Mouse (Mus musculus) retina, embryonic 14.5 days (tissue): ENCODE measurements at regions not wholly inside any gene's neighbourhood (a gene's known extent, or its start where the extent isn't known, plus 50 kb on each side); places are given as distances from the start of the nearest gene placed in this dataset.

ENCODE experiments used
- DNase-seq: peaks from one replicate; pipeline ENCODE4 v3.0.0-alpha.2; 2015; ENCODE audit warnings: low spot score

- peak; percentile 84 for DNase-seq
Measured at GRCm38 (mm10) chr6:143373686-143374273, 206.8 kb downstream of the Etnk1 start.

- no peak for DNase-seq
Measured at GRCm38 (mm10) chr6:143375951-143376713, 209.1 kb downstream of the Etnk1 start.

- DNase-seq: no peak
Measured at GRCm38 (mm10) chr6:143377121-143377520, 210.1 kb downstream of the Etnk1 start.

GRCm38 (mm10) chr6:143378126-143378525 is 211.1 kb downstream of the Etnk1 start:
- DNase-seq: no peak

GRCm38 (mm10) chr6:143380490-143380889 is 213.5 kb downstream of the Etnk1 start:
- DNase-seq: no peak

GRCm38 (mm10) chr6:143386597-143387450 is 219.8 kb downstream of the Etnk1 start:
- DNase-seq: no peak

- DNase-seq: no peak
Measured at GRCm38 (mm10) chr6:143393543-143394207, 226.7 kb downstream of the Etnk1 start.

- DNase-seq: no peak
Measured at GRCm38 (mm10) chr6:143394377-143394776, 227.4 kb downstream of the Etnk1 start.

- DNase-seq: peak; percentile 54
Measured at GRCm38 (mm10) chr6:143401436-143401835, 234.4 kb downstream of the Etnk1 start.

GRCm38 (mm10) chr6:143401921-143402320 is 234.9 kb downstream of the Etnk1 start:
- no peak for DNase-seq

- DNase-seq: no peak
Measured at GRCm38 (mm10) chr6:143402766-143403165, 235.7 kb downstream of the Etnk1 start.

GRCm38 (mm10) chr6:143404521-143404920 is 237.5 kb downstream of the Etnk1 start:
- peak; percentile 6 for DNase-seq

GRCm38 (mm10) chr6:143412056-143412455 is 245.0 kb downstream of the Etnk1 start:
- DNase-seq: no peak

GRCm38 (mm10) chr6:143412721-143413120 is 245.7 kb downstream of the Etnk1 start:
- no peak for DNase-seq

GRCm38 (mm10) chr6:143414590-143415382 is 247.8 kb downstream of the Etnk1 start:
- DNase-seq: no peak

GRCm38 (mm10) chr6:143415383-143415778 is 248.4 kb downstream of the Etnk1 start:
- no peak for DNase-seq

GRCm38 (mm10) chr6:143419872-143420271 is 252.9 kb downstream of the Etnk1 start:
- no peak for DNase-seq

GRCm38 (mm10) chr6:143423026-143423425 is 256.0 kb downstream of the Etnk1 start:
- DNase-seq: no peak

GRCm38 (mm10) chr6:143425182-143425829 is 258.3 kb downstream of the Etnk1 start:
- DNase-seq: no peak

GRCm38 (mm10) chr6:143431896-143432450 is 265.0 kb downstream of the Etnk1 start:
- no peak for DNase-seq
